Mouse (Mus musculus) right cerebral cortex, postnatal 10 days (tissue): ENCODE data around the gene Lhfp.
"Not testable (repeated sequence)": the region's sequence is repeated elsewhere in the genome, so short reads cannot be mapped to it uniquely, and the experiment has no call there.

ENCODE experiments used
- DNase-seq, 2 experiments: peaks; one replicate each; pipeline ENCODE4 v3.0.0; 2021; ENCODE audit warnings: low spot score in 2 of 2

The Lhfp gene

GRCm38 (mm10) chr3:53253223-53253832 is 212.0 kb downstream of the Lhfp start:
- no peak for DNase-seq

- DNase-seq, result no peak
Observed at GRCm38 (mm10) chr3:53258657-53259158, 217.4 kb downstream of the Lhfp start.

- no peak for DNase-seq
Observed at GRCm38 (mm10) chr3:53266116-53266515, 224.8 kb downstream of the Lhfp start.

- DNase-seq, result no peak
Observed at GRCm38 (mm10) chr3:53267046-53267445, 225.7 kb downstream of the Lhfp start.

- no peak for DNase-seq
Observed at GRCm38 (mm10) chr3:53273220-53273619, 231.9 kb downstream of the Lhfp start.

GRCm38 (mm10) chr3:53277993-53278392 is 236.7 kb downstream of the Lhfp start:
- no peak for DNase-seq

- not testable (repeated sequence) for DNase-seq
Observed at GRCm38 (mm10) chr3:53282005-53282404, 240.7 kb downstream of the Lhfp start.

GRCm38 (mm10) chr3:53284023-53284422 is 242.7 kb downstream of the Lhfp start:
- no peak for DNase-seq

- no peak for DNase-seq
Observed at GRCm38 (mm10) chr3:53284471-53285177, 243.3 kb downstream of the Lhfp start.

GRCm38 (mm10) chr3:53288662-53289061 is 247.3 kb downstream of the Lhfp start:
- peak in 1 of 2 experiments; percentile 59 for DNase-seq

GRCm38 (mm10) chr3:53289589-53290219 is 248.4 kb downstream of the Lhfp start:
- no peak for DNase-seq

GRCm38 (mm10) chr3:53291185-53291584 is 249.9 kb downstream of the Lhfp start:
- no peak for DNase-seq

- DNase-seq, result no peak
Observed at GRCm38 (mm10) chr3:53291945-53292344, 250.6 kb downstream of the Lhfp start.

GRCm38 (mm10) chr3:53292474-53292873 is 251.1 kb downstream of the Lhfp start:
- no peak for DNase-seq

GRCm38 (mm10) chr3:53292979-53293378 is 251.7 kb downstream of the Lhfp start:
- no peak for DNase-seq

GRCm38 (mm10) chr3:53293901-53294433 is 252.6 kb downstream of the Lhfp start:
- DNase-seq, result no peak

GRCm38 (mm10) chr3:53294855-53295254 is 253.5 kb downstream of the Lhfp start:
- no peak for DNase-seq

GRCm38 (mm10) chr3:53301866-53302265 is 260.5 kb downstream of the Lhfp start:
- no peak for DNase-seq

GRCm38 (mm10) chr3:53304123-53304900 is 263.0 kb downstream of the Lhfp start:
- DNase-seq, result no peak

GRCm38 (mm10) chr3:53305860-53306259 is 264.5 kb downstream of the Lhfp start:
- no peak for DNase-seq

GRCm38 (mm10) chr3:53308649-53309048 is 267.3 kb downstream of the Lhfp start:
- DNase-seq, result no peak

GRCm38 (mm10) chr3:53310093-53310492 is 268.8 kb downstream of the Lhfp start:
- DNase-seq, result no peak
